Mouse (Mus musculus) liver, postnatal 0 days (tissue): ENCODE data around the gene Slc39a11. TPM values are rescaled to one million over a fixed set of nuclear protein-coding genes. Genes with fewer than 3 reads are reported as not detected.
A peak's percentile ranks its signal among the peaks of the same experiment; 100 is the strongest.

Experiments used
- ATAC-seq: fragments of 200-750 bp; cut with Nextera tagmentation; 2 replicates; pipeline ENCODE4 v1.8.0; 2017; ENCODE audit warnings: mild to moderate bottlenecking, moderate library complexity
- DNase-seq: peaks from one replicate; pipeline ENCODE4 v3.0.0-alpha.2; 2016
- H3K27ac ChIP-seq: fragments of 300-500 bp; sonication (generic); 2 replicates; pipeline ENCODE4 v1.5.1; 2014; ENCODE audit warnings: antibody characterized with exemption, moderate library complexity, mild to moderate bottlenecking, low read depth
- H3K27me3 ChIP-seq: fragments of 300-500 bp; sonication (generic); 2 replicates; pipeline ENCODE4 v1.6.1; 2014; ENCODE audit warnings: low read length, control low read depth, mixed read lengths; ENCODE audit not compliant: insufficient read depth
- H3K36me3 ChIP-seq: fragments of 300-500 bp; sonication (generic); replicated peaks from 2 replicates; pipeline ENCODE4 v1.6.1; 2014; ENCODE audit warnings: mild to moderate bottlenecking, control low read depth, low read length, moderate library complexity, mixed read lengths; ENCODE audit not compliant: insufficient read depth
- H3K4me1 ChIP-seq: fragments of 300-500 bp; sonication (generic); 2 replicates; pipeline ENCODE4 v1.6.1; 2014; ENCODE audit warnings: antibody characterized with exemption, mild to moderate bottlenecking, control low read depth; ENCODE audit not compliant: insufficient read depth
- H3K4me2 ChIP-seq: fragments of 300-500 bp; sonication (generic); 2 replicates; pipeline ENCODE4 v1.6.1; 2014; ENCODE audit warnings: low read depth, mild to moderate bottlenecking, low read length, moderate library complexity, mixed read lengths
- H3K4me3 ChIP-seq: fragments of 300-500 bp; sonication (generic); 2 replicates; pipeline ENCODE4 v1.5.1; 2014; ENCODE audit warnings: low read depth, low read length
- H3K9ac ChIP-seq: fragments of 300-500 bp; sonication (generic); replicated peaks from 2 replicates; pipeline ENCODE4 v1.6.1; 2014; ENCODE audit warnings: mild to moderate bottlenecking, moderate library complexity
- H3K9me3 ChIP-seq: fragments of 300-500 bp; sonication (generic); 2 replicates; pipeline ENCODE4 v1.6.1; 2016; ENCODE audit warnings: mild to moderate bottlenecking, control low read depth, low read length, mixed read lengths
- CTCF ChIP-seq: sonication (generic); IDR thresholded peaks from 2 replicates; pipeline ENCODE4 v1.5.1; 2016; ENCODE audit warnings: antibody characterized with exemption, low read depth
- EP300 ChIP-seq: IDR thresholded peaks from 2 replicates; pipeline ENCODE4 v1.6.1; 2016; ENCODE audit warnings: antibody characterized with exemption, low read depth, mild to moderate bottlenecking
- WGBS: fragments of 180-500 bp; shearing (Covaris S2); extraction: QIAGEN DNeasy Blood & Tissue Kit; methylation state at CpG from one replicate; pipeline ENCODE4 v1.1.7; 2014; ENCODE audit not compliant: insufficient replicate concordance; 5-methylcytosine and 5-hydroxymethylcytosine counted together
- polyA plus RNA-seq: library from polyadenylated mRNA; unstranded; fragments of >200 nt; fragmentation: Nextera tagmentation; extraction: Ambion mirVana; gene quantifications from 2 replicates; pipeline ENCODE4 v1.2.1, GENCODE M21; 2015

The Slc39a11 gene
- polyA plus RNA-seq, 1 experiment from 2014 or later, result 10.9 TPM

- ATAC-seq, result peak; percentile 46
- Histone ChIP-seq H3K9ac (peak overlapping the region; percentile 23; the same call in 1 of the 2 replicates), H3K9me3 (no peaks in the 10 kb centered on the region), H3K4me3 (no peak overlapping the region), H3K36me3 (peaks cover 12% of the 10 kb centered on the region), H3K4me1 (peaks cover 18% of the 10 kb centered on the region), H3K4me2 (0 out of 2 replicates have a peak overlapping the region, but pooled peaks have one; percentile 7), H3K27me3 (no peaks in the 10 kb centered on the region), H3K27ac (no peak overlapping the region)
- WGBS, result 4% methylated on average over 15 of the region's 15 CpGs
- peak; percentile 89 for DNase-seq
- TF ChIP-seq CTCF, result peak; percentile 99
- TF ChIP-seq EP300, result no peak
Measured at GRCm38 (mm10) chr11:113648152-113648551, 1.7 kb downstream of the Slc39a11 start.

DNA sequence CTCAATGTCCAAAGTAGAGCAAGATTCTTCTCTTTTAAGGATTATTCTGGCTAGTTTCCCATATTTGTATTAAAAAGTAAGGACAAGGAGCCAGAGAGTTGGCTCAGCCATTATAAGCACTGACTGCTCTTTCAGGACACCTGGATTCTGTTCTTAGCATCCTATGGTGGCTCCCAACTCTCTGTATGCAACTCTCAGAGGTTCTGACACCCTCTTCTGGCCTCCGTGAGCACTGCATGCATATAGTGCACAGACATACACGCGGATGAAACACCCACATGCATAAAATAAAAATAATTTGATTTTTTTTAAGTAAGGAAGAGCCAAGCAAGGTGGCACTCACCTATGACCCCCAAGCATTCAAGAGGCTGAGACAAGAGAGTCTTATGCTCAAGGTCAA is 4.7 kb downstream of the Slc39a11 start:
- ATAC-seq (no peak), DNase-seq (no peak)
- no peak overlapping the region for H3K27ac ChIP-seq
- H3K9me3 ChIP-seq, result no peaks in the 10 kb centered on the region
- 79% methylated on average over 3 of the region's 3 CpGs for WGBS
- peaks cover 6% of the 10 kb centered on the region for H3K4me1 ChIP-seq
- H3K9ac ChIP-seq, result no peak overlapping the region
- no peak overlapping the region for H3K4me3 ChIP-seq
- no peaks in the 10 kb centered on the region for H3K27me3 ChIP-seq
- no peaks in the 10 kb centered on the region for H3K36me3 ChIP-seq
- H3K4me2 ChIP-seq, result no peak overlapping the region
- TF ChIP-seq CTCF (no peak), EP300 (no peak)

- Histone ChIP-seq H3K9me3 (no peaks in the 10 kb centered on the region), H3K36me3 (no peaks in the 10 kb centered on the region), H3K27me3 (no peaks in the 10 kb centered on the region), H3K9ac (no peak overlapping the region), H3K4me3 (no peak overlapping the region), H3K4me1 (no peaks in the 10 kb centered on the region), H3K4me2 (no peak overlapping the region), H3K27ac (no peak overlapping the region)
- DNase-seq (no peak), ATAC-seq (no peak)
- TF ChIP-seq EP300, result no peak
- TF ChIP-seq CTCF, result no peak
- 89% methylated on average over 12 of the region's 12 CpGs for WGBS
Measured at GRCm38 (mm10) chr11:113638680-113639079, 11.2 kb downstream of the Slc39a11 start.

- H3K36me3 ChIP-seq, result no peaks in the 10 kb centered on the region
- DNase-seq, result no peak
- no peaks in the 10 kb centered on the region for H3K9me3 ChIP-seq
Measured at GRCm38 (mm10) chr11:113634699-113635121, 15.2 kb downstream of the Slc39a11 start.

DNA sequence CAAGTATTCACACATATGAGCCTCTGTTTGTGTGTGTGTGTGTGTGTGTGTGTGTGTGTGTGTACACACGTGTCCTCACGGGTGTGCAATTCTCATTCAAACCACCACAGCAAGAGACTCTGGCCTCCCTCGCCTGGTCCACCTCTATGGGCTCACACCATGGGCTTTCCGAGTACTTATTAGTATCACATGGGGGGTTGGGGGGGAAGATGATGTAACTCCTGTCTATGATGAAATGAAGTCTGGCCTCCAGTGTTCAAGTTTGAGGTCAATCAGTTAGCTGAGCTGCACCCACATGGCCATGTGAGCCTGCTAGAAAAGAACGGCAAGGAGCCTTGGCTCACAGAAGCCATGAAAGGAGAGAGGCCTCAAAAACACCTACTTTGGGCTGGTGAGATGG is 16.5 kb downstream of the Slc39a11 start:
- Histone ChIP-seq H3K9me3 (no peaks in the 10 kb centered on the region), H3K27me3 (no peaks in the 10 kb centered on the region), H3K36me3 (no peaks in the 10 kb centered on the region), H3K4me2 (no peak overlapping the region), H3K4me1 (peaks cover 3% of the 10 kb centered on the region; the same call in 1 of the 2 replicates), H3K9ac (no peak overlapping the region), H3K4me3 (no peak overlapping the region), H3K27ac (no peak overlapping the region)
- TF ChIP-seq CTCF (no peak), EP300 (no peak)
- ATAC-seq (0 out of 2 replicates have a peak, but pooled peaks have one; percentile 17), DNase-seq (no peak)
- 81% methylated on average over 5 of the region's 5 CpGs for WGBS

More at GRCm38 (mm10) chr11:113634699-113635121, 15.2 kb downstream of the Slc39a11 start:
- no peak for TF ChIP-seq CTCF
- TF ChIP-seq EP300, result no peak
- Histone ChIP-seq H3K4me3 (no peak overlapping the region), H3K27ac (no peak overlapping the region), H3K4me2 (no peak overlapping the region), H3K4me1 (peaks cover 3% of the 10 kb centered on the region; the same call in 1 of the 2 replicates), H3K27me3 (no peaks in the 10 kb centered on the region), H3K9ac (no peak overlapping the region)
- no peak for ATAC-seq
- WGBS, result 71% methylated on average over 10 of the region's 10 CpGs

GRCm38 (mm10) chr11:113632303-113632702 is 17.6 kb downstream of the Slc39a11 start:
- WGBS, result 65% methylated on average over 7 of the region's 7 CpGs
- TF ChIP-seq EP300 (no peak), CTCF (no peak)
- peaks cover 3% of the 10 kb centered on the region; the same call in 1 of the 2 replicates for H3K4me1 ChIP-seq

More at GRCm38 (mm10) chr11:113632303-113632702, 17.6 kb downstream of the Slc39a11 start:
- no peaks in the 10 kb centered on the region for H3K27me3 ChIP-seq
- no peak overlapping the region for H3K27ac ChIP-seq
- H3K9me3 ChIP-seq, result no peaks in the 10 kb centered on the region
- no peaks in the 10 kb centered on the region for H3K36me3 ChIP-seq
- H3K4me2 ChIP-seq, result peak overlapping the region; percentile 54
- no peak overlapping the region for H3K9ac ChIP-seq
- ATAC-seq (peak; percentile 19; the same call in 1 of the 2 replicates), DNase-seq (no peak)
- no peak overlapping the region for H3K4me3 ChIP-seq
